Mouse (Mus musculus): ENCODE data around the gene Sidt1.

The Sidt1 gene

GRCm38 (mm10) chr16:44249985-44250384 lies 83.0 kb downstream of the Sidt1 start:
- DNase-seq (ENCODE audit: low read depth) = no peak

DNA sequence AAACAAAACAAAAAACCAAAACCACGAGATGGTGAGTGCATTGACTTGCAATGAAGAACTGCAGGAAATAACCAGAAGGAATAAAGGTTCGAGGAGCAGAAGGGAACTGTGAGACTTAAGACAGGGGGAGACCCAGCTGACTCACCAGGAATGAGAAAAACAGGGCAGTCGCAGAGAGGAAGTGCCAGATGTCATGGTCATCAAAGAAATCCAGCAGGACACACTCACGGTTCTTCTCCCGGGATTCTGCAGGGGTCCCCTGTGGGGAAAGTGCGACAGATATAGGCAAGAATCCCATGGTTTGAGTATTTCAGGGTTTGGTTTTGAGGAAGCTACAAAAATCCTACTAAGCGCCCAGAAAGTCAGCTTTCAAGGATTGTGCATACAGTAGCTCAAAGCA lies 89.7 kb downstream of the Sidt1 start:
- no peak for DNase-seq (ENCODE audit: low read depth)

- peak; percentile 82 for DNase-seq (ENCODE audit: low read depth)
These were observed 90.4 kb downstream of the Sidt1 start for GRCm38 (mm10) chr16:44242633-44243032.

- DNase-seq (ENCODE audit: low read depth) = no peak
These were observed 92.6 kb downstream of the Sidt1 start for GRCm38 (mm10) chr16:44240406-44240805.

DNA sequence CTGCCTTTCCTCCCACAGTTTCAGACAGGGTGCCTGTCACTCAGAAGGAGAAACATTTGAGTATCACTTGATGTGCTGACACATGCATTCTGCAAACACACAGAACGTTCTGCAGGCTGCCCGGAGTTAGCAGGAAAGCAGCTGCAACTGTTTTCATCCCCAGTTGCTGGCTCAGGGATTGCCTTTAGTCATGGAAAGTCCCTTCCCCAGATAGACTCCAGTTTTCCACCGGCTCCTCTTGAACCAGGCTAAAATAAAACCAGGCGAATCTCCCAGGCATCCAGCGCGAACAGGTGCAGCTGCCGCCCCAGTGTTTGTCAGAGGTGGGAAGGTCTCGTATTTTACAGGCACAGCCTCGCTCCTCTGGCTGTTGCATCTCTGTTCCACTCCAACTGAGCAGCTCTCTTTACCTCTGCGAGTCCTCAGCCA lies 94.1 kb downstream of the Sidt1 start:
- no peak for DNase-seq (ENCODE audit: low read depth)

DNA sequence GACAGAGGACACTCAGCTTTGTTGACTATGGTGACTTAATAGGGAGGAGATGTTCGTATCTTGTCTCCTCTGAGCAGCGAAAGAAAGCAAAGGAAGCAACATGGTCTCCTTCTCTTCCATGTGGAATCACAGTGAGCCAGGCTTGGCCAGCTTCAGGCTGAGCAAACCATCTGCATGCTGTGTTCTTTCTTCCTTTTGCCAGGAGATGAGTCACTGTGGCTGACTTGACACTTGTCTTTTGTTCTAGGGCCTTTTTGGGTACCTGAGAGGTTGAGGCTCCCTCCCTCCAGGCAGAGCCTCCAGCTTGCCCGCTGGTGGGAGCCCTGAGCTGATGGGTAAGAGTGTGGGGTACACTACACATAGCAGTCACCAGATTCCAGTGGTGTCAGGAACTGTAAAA lies 95.2 kb downstream of the Sidt1 start:
- DNase-seq (ENCODE audit: low read depth) = no peak

DNA sequence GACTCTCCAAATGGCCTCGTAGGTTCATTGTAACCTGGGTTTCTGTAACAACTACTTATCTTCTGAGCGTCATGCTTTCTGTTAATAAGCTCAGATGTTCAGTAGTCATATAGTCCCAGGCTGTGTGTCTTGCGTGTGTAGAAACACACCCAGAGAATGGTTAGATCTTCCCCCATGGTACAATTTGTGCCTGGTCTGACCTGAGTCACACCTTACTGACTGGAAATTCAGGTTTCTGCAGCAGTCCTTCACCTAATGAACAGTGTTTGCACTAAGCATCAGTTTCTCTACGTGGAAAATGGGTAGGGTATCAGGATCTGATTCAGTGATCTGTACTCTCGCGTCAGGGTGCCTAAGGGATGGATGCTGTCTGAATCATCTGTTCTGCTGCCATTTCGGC lies 100.0 kb downstream of the Sidt1 start:
- DNase-seq (ENCODE audit: low read depth) = no peak

DNA sequence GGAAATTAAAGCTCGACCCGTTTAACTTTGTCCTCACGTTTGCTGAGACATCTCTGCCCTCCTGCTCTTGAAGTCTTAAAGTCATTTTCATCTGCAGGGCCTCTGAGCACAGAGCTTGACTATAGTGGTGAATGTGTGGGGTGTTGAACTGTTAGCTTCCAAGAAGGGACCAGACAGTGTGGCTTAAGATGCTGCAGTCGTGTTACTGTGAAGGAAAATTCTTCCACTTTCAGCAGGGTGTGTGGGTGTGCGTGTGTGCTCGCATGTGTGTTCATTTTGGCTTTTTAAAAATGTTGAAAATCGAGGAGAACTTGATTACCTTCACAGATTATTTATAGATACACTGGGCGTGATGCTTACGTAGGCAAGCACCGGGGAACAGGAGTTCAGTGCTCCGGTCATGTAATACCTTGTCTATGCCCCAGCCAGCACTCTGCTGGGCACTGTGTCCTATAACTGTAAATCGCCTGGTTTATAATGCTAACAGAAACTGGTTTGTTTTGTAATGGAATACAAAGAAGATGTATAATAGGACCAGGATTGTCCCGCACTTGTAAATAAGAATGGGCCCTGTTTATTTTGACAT lies 106.2 kb downstream of the Sidt1 start:
- DNase-seq (ENCODE audit: low read depth) = no peak

DNA sequence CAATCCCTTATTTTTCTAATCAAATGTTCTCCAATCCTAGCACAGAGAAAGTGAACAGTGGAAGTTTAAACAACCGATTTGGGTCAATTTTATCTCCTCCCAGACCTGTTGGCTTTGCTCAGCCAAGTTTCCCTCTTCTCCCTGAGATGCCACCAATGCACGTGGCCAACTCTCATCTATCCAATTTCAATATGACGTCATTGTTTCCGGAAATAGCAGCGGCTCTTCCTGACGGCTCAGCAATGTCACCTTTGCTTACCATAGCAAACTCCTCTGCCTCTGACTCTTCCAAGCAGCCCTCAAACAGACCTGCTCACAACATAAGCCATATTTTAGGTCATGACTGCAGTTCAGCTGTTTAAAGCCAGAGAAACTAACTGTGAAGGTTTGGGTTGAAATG lies 111.5 kb downstream of the Sidt1 start:
- DNase-seq (ENCODE audit: low read depth) = no peak

DNA sequence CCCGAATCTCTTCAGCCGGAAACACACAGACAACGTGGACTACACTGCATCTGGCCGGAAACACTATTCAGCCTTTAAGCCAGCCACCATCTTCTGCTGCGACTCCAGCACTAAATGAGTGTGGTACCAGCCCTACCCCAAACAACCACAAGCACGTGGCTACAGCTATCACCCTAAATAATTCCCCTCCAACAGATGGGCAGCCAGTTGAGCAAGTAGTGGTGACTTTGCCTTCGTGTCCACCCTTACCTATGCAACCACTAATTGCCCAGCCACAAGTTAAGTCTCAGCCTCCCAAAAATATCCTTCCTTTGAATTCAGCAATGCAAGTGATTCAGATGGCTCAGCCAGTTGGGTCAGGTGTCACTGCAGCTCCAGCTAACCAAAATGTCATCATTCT lies 116.6 kb downstream of the Sidt1 start:
- DNase-seq (ENCODE audit: low read depth) = no peak

DNA sequence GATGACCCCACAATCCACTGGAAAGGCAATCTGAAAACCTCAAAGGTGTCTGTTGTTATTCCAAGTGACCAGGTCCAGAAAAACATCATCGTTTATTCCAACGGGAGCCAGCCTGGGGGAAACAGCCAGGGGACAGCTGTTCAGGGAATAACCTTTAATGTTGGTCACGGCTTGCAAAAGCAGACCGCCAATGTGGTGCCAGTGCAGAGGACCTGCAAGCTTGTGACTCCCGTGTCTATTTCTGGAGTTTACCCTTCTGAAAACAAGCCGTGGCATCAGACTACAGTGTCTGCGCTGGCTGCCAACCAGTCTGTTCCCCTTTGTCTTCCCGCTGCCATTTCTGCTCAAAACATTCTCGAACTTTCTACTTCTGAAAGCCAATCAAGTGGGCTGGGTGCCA lies 117.5 kb downstream of the Sidt1 start:
- DNase-seq (ENCODE audit: low read depth) = no peak

DNA sequence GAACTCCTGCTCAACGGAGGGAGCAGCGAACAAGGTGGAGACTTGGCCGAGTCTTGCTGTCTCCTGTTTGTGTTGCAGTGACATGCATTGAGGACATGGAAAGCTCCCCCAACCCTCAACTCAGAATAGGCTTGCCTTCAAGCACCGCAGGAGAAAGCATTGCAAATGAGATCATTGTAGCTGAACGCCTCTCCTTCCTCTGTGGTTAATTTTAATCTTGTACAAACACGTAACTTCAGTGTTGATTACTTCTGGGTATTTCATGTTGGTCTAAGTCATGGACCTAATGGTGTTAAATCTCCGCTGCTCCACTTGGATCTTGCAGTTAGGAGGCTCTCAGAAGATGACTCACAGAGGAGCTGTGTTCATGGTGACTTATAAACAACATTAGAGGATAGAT lies 120.3 kb downstream of the Sidt1 start:
- DNase-seq (ENCODE audit: low read depth) = no peak

DNA sequence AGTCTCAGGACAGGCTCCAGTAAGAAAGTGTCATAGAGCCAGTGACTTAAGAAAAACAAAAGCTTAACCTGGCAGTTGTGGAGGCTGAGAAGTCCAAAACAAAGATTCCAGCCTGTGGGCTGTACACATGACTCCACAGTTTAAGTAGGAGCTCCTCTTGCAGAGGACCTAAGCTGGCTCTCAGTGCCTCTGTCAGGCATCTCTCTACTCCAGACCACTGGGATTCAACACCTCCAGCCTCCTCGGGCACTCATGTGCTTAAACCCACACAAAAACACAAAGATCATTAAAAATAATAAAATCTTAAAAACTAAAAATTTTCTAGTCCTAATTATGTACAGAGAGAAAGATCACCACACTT lies 122.0 kb downstream of the Sidt1 start:
- no peak for DNase-seq (ENCODE audit: low read depth)

GRCm38 (mm10) chr16:44210156-44211053 lies 122.6 kb downstream of the Sidt1 start:
- DNase-seq (ENCODE audit: low read depth) = peak; percentile 50

- DNase-seq (ENCODE audit: low read depth) = no peak
These were observed 127.0 kb downstream of the Sidt1 start for GRCm38 (mm10) chr16:44205973-44206372.

GRCm38 (mm10) chr16:44204331-44204730 lies 128.7 kb downstream of the Sidt1 start:
- no peak for DNase-seq (ENCODE audit: low read depth)

DNA sequence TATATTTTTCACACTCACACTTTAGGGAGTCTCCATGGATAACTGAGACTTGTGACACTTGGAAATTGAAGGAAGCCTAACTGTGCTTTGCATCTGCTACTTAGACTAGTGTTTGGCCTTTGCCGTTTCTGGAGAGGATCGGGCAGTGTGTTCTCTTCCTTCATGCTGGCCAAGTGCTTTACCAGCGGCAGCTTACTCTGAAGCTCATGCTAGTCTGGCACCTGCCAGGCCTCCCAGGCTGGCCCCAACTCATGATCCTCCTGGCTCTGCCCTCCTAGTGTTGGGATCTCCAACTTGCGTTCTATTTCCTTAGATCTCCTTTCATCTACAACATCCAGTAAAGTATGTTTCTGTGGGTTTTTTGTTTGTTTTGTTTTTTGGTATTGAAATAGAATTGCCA lies 132.8 kb downstream of the Sidt1 start:
- no peak for DNase-seq (ENCODE audit: low read depth)

- DNase-seq (ENCODE audit: low read depth) = no peak
These were observed 133.8 kb downstream of the Sidt1 start for GRCm38 (mm10) chr16:44199066-44199703.

GRCm38 (mm10) chr16:44190968-44191367 lies 142.0 kb downstream of the Sidt1 start:
- DNase-seq (ENCODE audit: low read depth) = no peak
